Mouse (Mus musculus) testis, adult 2 months (tissue): ENCODE data around the gene Rhoa. TPM values are rescaled to one million over a fixed set of nuclear protein-coding genes. Genes with fewer than 3 reads are reported as not detected.
A peak's percentile ranks its signal among the peaks of the same experiment; 100 is the strongest.

Experiments used
- H3K27ac ChIP-seq: fragments of 200-500 bp; 2 replicates; pipeline ENCODE4 v1.5.1; 2012; ENCODE audit warnings: low read depth, low read length; ENCODE audit not compliant: control insufficient read depth, insufficient read depth
- H3K27me3 ChIP-seq: fragments of 200-500 bp; 2 replicates; pipeline ENCODE4 v1.6.1; 2012; ENCODE audit warnings: mild to moderate bottlenecking, low read length, moderate library complexity; ENCODE audit not compliant: control insufficient read depth, insufficient read depth
- H3K36me3 ChIP-seq: fragments of 200-500 bp; 2 replicates; pipeline ENCODE4 v1.6.1; 2012; ENCODE audit warnings: mild to moderate bottlenecking, low read length; ENCODE audit not compliant: control insufficient read depth, insufficient read depth
- H3K4me1 ChIP-seq: fragments of 200-500 bp; 2 replicates; pipeline ENCODE4 v1.6.1; 2012; ENCODE audit warnings: low read length; ENCODE audit not compliant: control insufficient read depth, insufficient read depth
- H3K4me3 ChIP-seq: fragments of 200-500 bp; 2 replicates; pipeline ENCODE4 v1.5.1; 2012; ENCODE audit warnings: low read depth, mild to moderate bottlenecking, low read length, moderate library complexity, mixed read lengths; ENCODE audit not compliant: control insufficient read depth
- CTCF ChIP-seq: fragments of 200-500 bp; IDR thresholded peaks from 2 replicates; pipeline ENCODE4 v1.5.1; 2012; ENCODE audit warnings: low read depth, mild to moderate bottlenecking, inconsistent platforms, low read length, moderate library complexity; ENCODE audit not compliant: control insufficient read depth, insufficient read depth, insufficient replicate concordance
- POLR2A ChIP-seq: fragments of 200-500 bp; IDR thresholded peaks from 2 replicates; pipeline ENCODE4 v1.6.1; 2012; ENCODE audit warnings: low read depth, mild to moderate bottlenecking, inconsistent platforms, low read length, moderate library complexity; ENCODE audit not compliant: control insufficient read depth
- polyA plus RNA-seq: library from polyadenylated mRNA; depleted of rRNA; stranded (reverse); fragments of >200 nt; gene quantifications from 2 replicates; pipeline ENCODE4 v1.2.3, GENCODE M21; 2012; rRNA removed

Gene Rhoa
- 34.8 and 40.5 TPM in 2 replicates for polyA plus RNA-seq

DNA sequence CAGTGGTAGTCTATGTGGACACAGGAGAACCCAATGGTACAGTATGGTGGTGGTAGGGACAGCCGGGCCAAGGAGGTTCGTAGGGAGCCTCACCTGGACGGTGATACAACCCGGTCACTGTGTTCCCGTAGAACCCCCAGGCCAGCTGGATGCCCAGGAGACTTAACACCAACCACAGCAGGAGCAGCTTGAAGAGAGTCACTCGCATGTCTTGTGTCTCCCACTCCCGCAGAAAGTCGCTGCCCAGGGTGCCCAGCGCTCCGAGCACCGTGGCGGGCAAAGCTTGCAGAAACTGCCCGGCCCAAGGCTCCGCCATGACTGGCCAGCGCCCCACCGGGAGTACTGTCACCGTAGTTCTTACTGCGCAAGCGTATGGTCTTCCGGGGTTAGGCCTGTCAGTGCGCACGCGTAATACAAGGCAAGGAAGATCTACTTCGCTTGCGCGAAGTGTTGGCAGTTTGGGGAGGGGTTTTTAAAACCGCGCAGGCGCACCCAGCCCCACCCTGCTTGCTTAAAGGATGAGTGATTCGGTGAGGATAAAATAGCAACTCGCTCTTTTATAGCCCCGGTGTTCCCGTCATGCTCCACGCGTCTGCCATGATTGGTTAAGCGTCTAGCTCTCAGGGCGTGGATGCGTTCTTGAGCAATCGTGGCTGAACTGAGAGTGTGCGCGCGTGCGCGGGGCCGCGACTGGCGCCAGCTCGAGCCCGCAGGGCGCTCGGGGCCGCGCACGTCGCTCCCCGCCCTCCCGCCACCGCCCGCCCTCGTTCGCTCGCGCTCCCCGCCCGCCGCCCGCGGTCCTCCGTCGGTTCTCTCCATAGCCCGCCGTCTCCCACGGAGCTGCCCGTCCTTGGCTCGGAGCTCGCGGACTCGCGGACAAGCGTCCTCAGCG is at the start of gene Rhoa, which contains the start of gene Tcta:
Gene Rhoa, plus strand, starts transcription at position 501 of the 892 bp plus-strand sequence.
Gene Tcta, minus strand, starts transcription at position 532 of the 892 bp plus-strand sequence.
- no peak for TF ChIP-seq CTCF
- TF ChIP-seq POLR2A = peak; percentile 93
- H3K27me3 ChIP-seq = no peaks in the 10 kb centered on the region
- peaks cover 4% of the 10 kb centered on the region for H3K4me1 ChIP-seq
- H3K27ac ChIP-seq = peak within 1 kb of the TSS; percentile 99
- H3K4me3 ChIP-seq = peak within 1 kb of the TSS; percentile 96
- H3K36me3 ChIP-seq = peaks cover 1% of the 10 kb centered on the region

DNA sequence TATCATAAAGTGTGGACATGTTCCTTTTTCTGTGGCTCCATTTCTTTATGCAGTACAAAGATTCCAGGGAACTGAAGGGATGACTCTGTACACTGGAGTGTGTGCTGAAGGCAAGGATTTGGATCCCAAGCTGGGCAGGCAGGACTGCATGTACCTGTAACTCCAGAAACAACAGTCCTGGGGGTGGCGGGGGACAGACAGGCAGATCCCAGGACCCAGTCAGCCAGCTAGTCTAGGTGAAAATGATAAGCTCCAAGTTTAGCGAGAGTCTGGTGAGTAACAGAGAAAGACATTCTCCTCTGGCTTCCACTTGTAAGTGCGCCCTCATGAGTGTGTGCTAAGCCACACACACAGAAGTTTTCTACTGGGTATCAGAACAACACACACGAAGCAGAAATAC is 45.4 kb upstream of the Rhoa start:
- Histone ChIP-seq H3K27me3 (no peaks in the 10 kb centered on the region), H3K27ac (no peak overlapping the region)
- TF ChIP-seq POLR2A (no peak), CTCF (no peak)

DNA sequence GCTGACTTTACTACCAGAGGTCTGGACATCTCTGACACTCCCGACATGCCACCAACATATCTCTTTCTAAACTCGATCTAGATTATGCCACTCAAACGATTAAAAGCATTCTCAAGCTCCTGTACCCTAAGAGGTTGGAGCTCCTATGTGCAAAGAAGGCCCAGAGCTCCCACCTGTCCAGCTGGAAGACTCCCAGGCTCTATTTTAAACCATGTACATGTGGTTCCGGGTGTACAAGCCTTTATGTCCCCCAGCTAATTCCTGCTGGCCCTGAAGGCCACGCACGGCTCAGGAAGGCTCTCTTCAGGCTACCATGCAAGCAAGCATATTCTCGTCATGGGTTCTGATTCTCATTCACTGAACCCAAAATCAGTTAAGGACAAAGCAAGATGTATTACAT is 44.1 kb upstream of the Rhoa start:
- no peaks in the 10 kb centered on the region for H3K36me3 ChIP-seq
- H3K4me3 ChIP-seq = no peak overlapping the region
- H3K4me1 ChIP-seq = peaks cover 14% of the 10 kb centered on the region
- H3K27me3 ChIP-seq = no peaks in the 10 kb centered on the region
- no peak for TF ChIP-seq CTCF
- TF ChIP-seq POLR2A = no peak
- H3K27ac ChIP-seq = no peak overlapping the region

More for the DNA sequence above, 45.4 kb upstream of the Rhoa start:
- H3K36me3 ChIP-seq = no peaks in the 10 kb centered on the region
- peaks cover 14% of the 10 kb centered on the region for H3K4me1 ChIP-seq
- no peak overlapping the region for H3K4me3 ChIP-seq

DNA sequence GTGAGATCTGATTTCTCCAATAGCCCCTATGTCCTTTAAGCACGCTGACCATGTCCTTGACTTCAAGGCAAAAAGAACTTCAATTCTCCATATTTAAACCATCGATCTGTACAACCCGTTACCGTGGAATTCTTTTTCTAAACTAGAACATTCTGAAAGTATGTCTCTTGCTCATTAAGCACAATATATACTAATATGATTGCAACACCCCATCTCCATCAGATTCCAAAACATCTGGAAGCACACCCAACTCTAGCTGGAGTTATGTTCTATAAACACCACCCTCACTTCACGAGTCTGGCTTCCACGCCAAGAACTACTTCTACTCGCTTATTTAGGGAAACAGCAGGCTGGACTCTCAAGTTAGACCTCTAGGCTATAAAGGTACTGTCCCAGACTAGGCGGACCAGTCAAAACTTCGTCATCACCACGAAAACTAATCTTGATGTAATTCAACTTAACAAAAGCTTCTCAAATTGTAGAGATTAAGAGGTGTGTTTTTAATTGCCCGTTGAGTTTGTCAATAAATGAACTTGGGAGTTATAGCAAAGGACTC is 43.4 kb upstream of the Rhoa start:
- H3K27ac ChIP-seq = peak overlapping the region; percentile 79
- no peak for TF ChIP-seq POLR2A

GRCm38 (mm10) chr9:108263131-108263681 is 42.7 kb upstream of the Rhoa start:
- Histone ChIP-seq H3K4me1 (peaks cover 14% of the 10 kb centered on the region), H3K36me3 (no peaks in the 10 kb centered on the region), H3K4me3 (peak overlapping the region; percentile 85), H3K27me3 (no peaks in the 10 kb centered on the region), H3K27ac (peak overlapping the region; percentile 79)
- TF ChIP-seq POLR2A (no peak), CTCF (no peak)

More for the DNA sequence above, 43.4 kb upstream of the Rhoa start:
- peaks cover 14% of the 10 kb centered on the region for H3K4me1 ChIP-seq
- H3K27me3 ChIP-seq = no peaks in the 10 kb centered on the region
- H3K36me3 ChIP-seq = no peaks in the 10 kb centered on the region
- H3K4me3 ChIP-seq = peak overlapping the region; percentile 85

- peaks cover 14% of the 10 kb centered on the region for H3K4me1 ChIP-seq
- H3K36me3 ChIP-seq = no peaks in the 10 kb centered on the region
- peak within 1 kb of the TSS; percentile 85 for H3K4me3 ChIP-seq
- no peaks in the 10 kb centered on the region for H3K27me3 ChIP-seq
- TF ChIP-seq CTCF (no peak), POLR2A (peak; percentile 53)
- peak within 1 kb of the TSS; percentile 83 for H3K27ac ChIP-seq
These were observed 42.2 kb upstream of the Rhoa start, which contains the start of gene Dag1 for GRCm38 (mm10) chr9:108263690-108264190. Gene Dag1, minus strand, starts transcription at chr9:108263958.
